Mouse (Mus musculus) myocyte (in vitro differentiated cells): ENCODE measurements at regions not wholly inside any gene's neighbourhood (a gene's known extent, or its start where the extent isn't known, plus 50 kb on each side); places are given as distances from the start of the nearest gene placed in this dataset.
"Not testable (repeated sequence)": the region's sequence is repeated elsewhere in the genome, so short reads cannot be mapped to it uniquely, and the experiment has no call there.

Experiments
- E2F4 ChIP-seq: IDR thresholded peaks from one replicate; pipeline ENCODE4 v1.6.1; 2011; ENCODE audit warnings: mild to moderate bottlenecking, control low read depth, moderate library complexity; ENCODE audit not compliant: insufficient read depth
- MAX ChIP-seq: IDR thresholded peaks from one replicate; pipeline ENCODE4 v1.6.1; 2011; ENCODE audit warnings: low read depth, mild to moderate bottlenecking, control low read depth
- MYOD1 ChIP-seq, 3 experiments: IDR thresholded peaks; one replicate each; pipeline ENCODE4 v1.6.1; 2011; ENCODE audit warnings: control low read depth in 2 of 3, low read depth in 2 of 3, mild to moderate bottlenecking in 2 of 3, moderate library complexity in 1 of 3; ENCODE audit not compliant: insufficient read length in 2 of 3, control insufficient read depth in 1 of 3
- MYOG ChIP-seq, 3 experiments: IDR thresholded peaks; one replicate each; pipeline ENCODE4 v1.6.1; 2011; ENCODE audit warnings: control low read depth in 2 of 3, low read depth in 2 of 3, mild to moderate bottlenecking in 2 of 3; ENCODE audit not compliant: insufficient read length in 2 of 3, control insufficient read depth in 1 of 3, insufficient read depth in 1 of 3
- POLR2A ChIP-seq: IDR thresholded peaks from one replicate; pipeline ENCODE4 v1.6.1; 2011; ENCODE audit warnings: low read depth, mild to moderate bottlenecking, control low read depth, moderate library complexity; ENCODE audit not compliant: insufficient read length
- POLR2AphosphoS2 ChIP-seq: IDR thresholded peaks from one replicate; pipeline ENCODE4 v1.6.1; 2011; ENCODE audit warnings: low read depth, control low read depth; ENCODE audit not compliant: insufficient read length
- REST ChIP-seq: IDR thresholded peaks from one replicate; pipeline ENCODE4 v1.6.1; 2011; ENCODE audit warnings: mild to moderate bottlenecking, control low read depth, moderate library complexity; ENCODE audit not compliant: insufficient read depth, insufficient read length
- TCF12 ChIP-seq: IDR thresholded peaks from one replicate; pipeline ENCODE4 v1.6.1; 2011; ENCODE audit warnings: mild to moderate bottlenecking, control low read depth; ENCODE audit not compliant: poor library complexity, insufficient read depth, severe bottlenecking
- USF1 ChIP-seq: IDR thresholded peaks from one replicate; pipeline ENCODE4 v1.6.1; 2011; ENCODE audit warnings: low read depth, mild to moderate bottlenecking, control low read depth, moderate library complexity

- not testable (repeated sequence) for TF ChIP-seq POLR2A; MAX; E2F4; MYOG (IDR thresholded peaks at IDR 0.05; ENCODE audit: control insufficient read depth in 1 of 3, insufficient read depth in 1 of 3, insufficient read length in 2 of 3, low read depth in 2 of 3); USF1; POLR2AphosphoS2; MYOD1 (IDR thresholded peaks at IDR 0.05; ENCODE audit: control insufficient read depth in 1 of 3, insufficient read length in 2 of 3, low read depth in 2 of 3); TCF12; REST
These were observed 131.7 kb downstream of the Teddm3 start for GRCm38 (mm10) chr16:21022087-21022486.
